Mouse (Mus musculus): Measurements from ENCODE around the gene Fcgr4. TPM values are rescaled to one million over a fixed set of nuclear protein-coding genes. Genes with fewer than 3 reads are reported as not detected.

Gene Fcgr4
- polyA plus RNA-seq, 1 experiment, result 1.5 TPM

- DNase-seq (ENCODE audit: low read depth), result no peak
Observed at GRCm38 (mm10) chr1:171011733-171012132, 7.0 kb upstream of the Fcgr4 start.

DNA sequence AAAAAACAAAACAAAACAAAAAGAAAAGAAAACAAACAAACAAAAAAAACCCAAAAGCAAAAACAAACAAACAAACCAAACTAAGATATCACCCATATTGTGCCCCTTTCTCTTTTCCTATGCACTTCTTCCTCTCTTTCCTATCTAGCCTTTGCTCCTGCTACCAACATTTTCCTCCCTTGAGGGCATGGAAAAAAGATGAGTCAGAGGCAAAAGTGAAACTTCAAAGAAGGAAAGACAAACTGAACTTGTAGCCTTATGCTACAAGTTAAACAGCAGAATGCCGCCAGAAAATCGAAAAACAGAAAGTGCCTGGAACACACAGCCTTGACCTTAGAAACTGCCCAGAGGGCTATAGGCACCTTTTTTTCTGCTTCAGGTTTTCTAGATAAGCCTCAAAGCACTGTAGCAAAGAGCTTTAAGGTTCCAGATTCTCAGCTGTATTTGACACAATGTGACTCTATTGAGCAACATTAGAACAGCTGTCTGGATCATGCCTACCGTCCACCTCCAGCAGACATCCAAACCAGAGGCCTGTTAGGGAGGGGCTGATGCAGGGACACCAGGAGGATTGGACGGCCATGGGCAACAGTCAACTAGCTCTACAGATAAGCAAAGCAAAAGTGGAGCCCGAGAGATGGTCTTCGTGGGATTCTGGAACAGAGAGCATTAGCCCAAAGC, 1.9 kb upstream of the Fcgr4 start:
- DNase-seq (ENCODE audit: low read depth), result no peak

DNA sequence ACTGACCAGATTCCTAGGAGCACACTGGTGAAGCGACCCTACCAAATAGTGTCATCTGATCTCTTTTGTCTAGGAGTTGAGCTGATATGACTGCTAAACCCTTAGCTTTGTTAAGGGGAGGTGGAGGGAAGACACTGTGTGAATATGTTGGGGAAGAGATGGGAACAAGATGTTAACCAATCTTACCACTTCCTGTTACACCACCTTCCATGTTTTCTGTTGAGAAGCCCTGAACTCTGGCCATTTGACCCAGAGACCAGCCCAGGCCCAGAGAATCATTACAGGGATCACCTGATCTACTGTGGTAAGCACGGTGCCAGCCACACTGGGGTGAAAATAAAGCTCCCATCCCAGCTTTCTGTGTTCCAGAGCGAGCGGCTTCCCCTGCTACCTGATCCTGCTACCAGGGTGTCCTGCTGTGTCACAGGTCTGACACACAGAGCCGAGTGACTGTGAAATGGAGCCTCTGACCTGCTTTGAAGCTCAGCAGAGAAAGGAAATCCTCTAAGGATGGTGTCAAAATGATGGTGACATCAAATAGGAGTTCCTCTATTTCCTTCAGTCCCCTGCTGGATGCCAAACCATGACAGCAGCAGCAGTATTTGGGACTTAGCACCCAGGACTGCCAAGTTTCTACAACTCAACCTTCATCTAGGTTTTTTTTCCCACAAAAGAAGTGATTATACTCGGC, 1.1 kb upstream of the Fcgr4 start:
- DNase-seq (ENCODE audit: low read depth), result no peak

- DNase-seq (ENCODE audit: low read depth), result no peak
Observed at GRCm38 (mm10) chr1:171019311-171019950, 711 bp downstream of the Fcgr4 start.

DNA sequence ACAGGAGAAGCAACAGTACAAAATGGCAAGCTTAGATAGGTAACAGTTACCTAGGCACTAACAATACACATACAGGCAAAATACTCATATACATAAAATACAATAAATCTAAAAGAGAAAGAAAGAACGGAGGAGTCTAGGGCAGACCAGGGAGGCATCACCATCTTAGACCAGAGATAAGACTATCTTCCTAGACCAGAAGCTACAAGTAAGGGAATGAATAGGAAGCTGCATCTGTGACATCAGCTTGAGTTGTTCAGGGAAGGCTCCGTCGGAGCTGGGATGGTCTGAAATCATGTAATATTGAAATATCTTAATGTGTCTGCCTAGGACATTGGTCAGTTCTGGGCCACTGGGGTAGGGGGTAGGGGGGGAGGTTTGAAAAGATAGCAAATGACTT, 13.0 kb downstream of the Fcgr4 start:
- DNase-seq (ENCODE audit: low read depth), result no peak

GRCm38 (mm10) chr1:171032691-171033090, 14.0 kb downstream of the Fcgr4 start:
- no peak for DNase-seq (ENCODE audit: low read depth)

DNA sequence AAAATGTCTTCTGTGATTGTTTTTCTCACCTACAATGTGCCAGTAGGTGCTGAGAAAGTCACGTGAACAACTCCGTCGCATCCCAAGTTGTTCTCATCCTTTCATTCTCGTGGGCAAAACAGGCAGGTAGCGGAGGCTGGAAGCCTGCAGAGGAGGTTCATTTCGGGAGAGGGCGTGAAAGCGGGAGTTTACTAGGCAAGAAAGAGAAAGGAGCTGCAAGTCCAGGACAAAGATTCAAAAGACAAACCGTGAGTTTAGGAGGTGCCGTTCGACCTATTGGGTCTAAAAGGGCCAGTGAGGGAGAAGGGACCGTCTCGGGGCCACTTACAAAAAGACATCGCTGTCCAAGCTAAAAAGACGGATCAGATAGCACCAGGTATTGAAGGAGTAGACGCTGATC, 14.5 kb downstream of the Fcgr4 start:
- no peak for DNase-seq (ENCODE audit: low read depth)

GRCm38 (mm10) chr1:171033756-171034155, 15.0 kb downstream of the Fcgr4 start:
- DNase-seq (ENCODE audit: low read depth), result no peak

DNA sequence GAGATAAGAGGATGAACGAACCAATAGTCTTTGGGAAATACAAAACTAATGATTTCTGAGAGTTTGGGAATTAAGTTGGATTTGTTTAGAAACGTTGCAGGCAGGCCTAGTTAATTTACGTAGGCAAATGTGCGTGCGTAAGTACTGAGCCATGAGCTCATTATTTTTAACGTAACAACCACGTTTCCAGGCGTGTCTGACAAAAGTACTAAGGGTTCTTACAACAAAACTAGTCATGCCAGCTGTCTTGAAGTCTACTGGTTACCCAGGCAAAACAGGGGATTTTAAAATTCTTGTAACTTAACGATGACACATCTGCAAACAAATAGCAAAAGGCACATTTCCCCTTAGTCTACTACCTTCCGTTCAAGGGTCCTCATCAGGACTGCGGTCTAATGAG, 15.5 kb downstream of the Fcgr4 start:
- DNase-seq (ENCODE audit: low read depth), result no peak

GRCm38 (mm10) chr1:171035611-171036010, 16.9 kb downstream of the Fcgr4 start:
- no peak for DNase-seq (ENCODE audit: low read depth)

DNA sequence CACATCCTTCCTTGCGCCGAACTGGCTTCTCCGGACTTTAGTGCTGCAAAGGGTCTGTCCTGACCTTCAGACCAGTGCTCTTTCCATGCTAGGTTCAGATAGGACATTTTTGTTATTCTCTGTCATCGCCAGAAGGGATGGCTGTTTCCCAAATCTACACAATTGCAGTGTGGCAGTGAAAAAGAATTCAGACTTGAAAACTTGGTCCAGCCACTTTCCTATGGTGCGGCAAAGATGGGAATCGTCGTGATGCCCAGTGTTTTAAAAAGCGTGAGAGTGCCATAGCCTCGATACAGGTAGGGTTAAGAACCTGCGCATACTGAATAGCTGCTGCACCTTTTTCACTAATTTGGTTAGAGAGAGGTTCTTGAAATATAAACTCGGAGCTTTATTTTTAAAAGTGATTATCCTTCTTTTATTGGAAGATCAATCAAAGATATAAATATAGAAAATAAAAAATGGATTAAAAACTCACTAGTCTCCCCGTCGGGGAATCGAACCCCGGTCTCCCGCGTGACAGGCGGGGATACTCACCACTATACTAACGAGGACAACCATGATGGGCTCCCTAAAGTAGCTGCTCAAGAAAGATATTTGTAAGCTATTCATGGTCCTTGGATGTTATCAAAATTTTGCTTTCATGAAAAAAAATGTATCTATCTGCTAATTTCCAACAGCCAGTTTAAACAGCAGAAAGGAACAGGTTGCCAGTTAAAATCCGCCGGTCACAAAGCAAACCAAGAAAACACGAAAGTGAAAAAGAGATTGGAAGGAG, 18.0 kb downstream of the Fcgr4 start:
- no peak for DNase-seq (ENCODE audit: low read depth)

- DNase-seq (ENCODE audit: low read depth), result no peak
Observed at GRCm38 (mm10) chr1:171037861-171038721, 19.4 kb downstream of the Fcgr4 start.

DNA sequence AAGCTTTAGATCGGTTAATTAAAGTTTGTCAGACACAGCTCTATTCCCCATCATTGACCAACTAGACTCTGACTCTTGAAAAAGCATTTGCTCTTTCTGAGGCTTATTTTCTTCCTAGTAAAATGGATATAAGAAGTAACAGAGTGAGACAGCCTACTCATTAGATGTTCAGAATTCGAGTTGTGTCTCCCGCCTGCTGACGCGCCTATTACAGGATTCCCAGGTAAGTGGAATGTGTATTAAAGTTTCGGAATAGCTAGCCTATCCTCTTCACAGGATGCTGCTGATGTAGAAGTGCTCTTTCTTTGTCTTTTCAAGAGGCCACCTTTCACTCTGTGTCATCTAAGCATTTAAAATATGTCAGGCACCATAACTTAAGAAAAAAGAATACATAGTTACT, 20.4 kb downstream of the Fcgr4 start:
- DNase-seq (ENCODE audit: low read depth), result no peak

DNA sequence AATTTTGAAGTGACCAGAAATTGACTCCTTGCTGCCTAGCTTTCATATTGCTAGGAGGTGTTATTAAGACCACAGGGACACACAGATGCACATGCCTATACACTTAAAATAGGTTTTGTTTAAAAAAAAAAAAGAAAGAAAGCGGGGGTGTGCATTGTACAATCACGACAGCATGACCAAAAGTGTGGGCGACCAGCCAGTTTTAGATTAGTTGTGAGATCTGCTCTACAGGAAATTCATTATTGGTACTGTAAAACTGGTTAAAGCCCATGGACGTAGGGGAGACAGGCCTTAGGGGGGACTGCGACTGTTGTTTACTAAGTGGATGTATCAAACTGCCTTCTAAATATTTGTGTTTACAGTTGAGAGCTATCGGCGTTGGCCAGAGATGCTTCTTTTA, 21.2 kb downstream of the Fcgr4 start:
- DNase-seq (ENCODE audit: low read depth), result no peak

DNA sequence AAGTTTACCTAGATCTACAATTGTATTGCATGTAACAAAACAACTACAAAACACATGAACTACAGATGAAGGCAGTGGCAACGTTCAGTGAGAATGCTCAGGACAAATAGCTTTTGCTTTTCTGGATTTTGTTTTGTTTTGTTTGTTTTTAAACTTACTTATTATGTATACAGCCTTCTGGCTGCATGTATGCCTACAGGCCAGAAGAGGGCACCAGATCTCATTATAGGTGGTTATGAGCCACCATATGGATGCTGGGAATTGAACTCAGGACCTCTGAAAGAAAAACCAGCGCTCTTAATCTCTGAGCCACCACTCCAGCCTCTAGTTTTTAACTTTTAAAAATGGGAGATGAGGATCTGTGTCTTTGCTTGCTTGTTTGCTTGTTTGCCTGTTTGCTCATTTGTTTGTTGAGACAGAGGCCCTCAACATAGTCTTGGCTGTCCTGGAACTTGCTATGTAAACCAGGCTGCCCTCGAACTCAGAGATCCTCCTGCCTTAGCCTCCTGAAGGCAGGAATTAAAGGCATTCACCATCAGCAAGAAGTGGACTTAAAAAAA, 25.0 kb downstream of the Fcgr4 start:
- DNase-seq (ENCODE audit: low read depth), result no peak

GRCm38 (mm10) chr1:171044365-171045078, 25.8 kb downstream of the Fcgr4 start:
- no peak for DNase-seq (ENCODE audit: low read depth)

GRCm38 (mm10) chr1:171045079-171045465, 26.4 kb downstream of the Fcgr4 start:
- no peak for DNase-seq (ENCODE audit: low read depth)

DNA sequence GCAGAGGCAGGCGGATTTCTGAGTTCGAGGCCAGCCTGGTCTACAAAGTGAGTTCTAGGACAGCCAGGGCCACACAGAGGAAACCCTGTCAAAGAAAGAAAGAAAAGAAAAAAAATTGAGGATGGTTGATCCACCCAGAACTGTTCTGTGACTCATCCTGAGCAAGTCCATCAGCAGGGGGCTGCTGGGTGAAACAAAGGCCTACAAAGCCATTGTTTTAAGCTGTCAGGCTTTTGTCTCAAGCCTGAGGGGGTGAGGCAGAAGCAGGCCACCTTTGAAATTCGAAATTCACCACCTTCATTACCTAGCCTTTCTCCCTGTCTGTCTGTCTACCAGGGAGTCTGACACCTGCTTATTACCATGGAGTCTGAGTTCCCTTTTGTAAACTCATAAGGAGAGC, 27.8 kb downstream of the Fcgr4 start:
- no peak for DNase-seq (ENCODE audit: low read depth)

DNA sequence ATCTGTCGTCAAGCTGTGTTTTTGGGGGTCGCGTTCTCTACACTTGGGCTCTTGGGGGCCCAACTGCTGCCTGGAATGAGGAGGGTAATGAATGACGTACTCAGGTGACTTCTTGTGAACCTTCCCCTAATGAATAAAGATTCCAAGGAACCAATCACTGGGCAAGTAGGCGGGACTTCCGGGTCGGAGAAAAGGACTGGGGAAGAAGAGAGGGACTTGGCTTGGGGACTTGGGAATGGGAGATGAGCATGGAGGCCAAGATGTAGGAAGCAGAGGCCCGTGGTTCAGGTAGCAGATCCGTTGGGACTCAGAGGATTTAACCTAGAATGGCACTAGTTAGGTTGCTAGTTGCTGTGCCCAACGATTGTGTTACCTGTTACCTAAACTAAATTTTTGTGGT, 30.5 kb downstream of the Fcgr4 start:
- DNase-seq (ENCODE audit: low read depth), result no peak

DNA sequence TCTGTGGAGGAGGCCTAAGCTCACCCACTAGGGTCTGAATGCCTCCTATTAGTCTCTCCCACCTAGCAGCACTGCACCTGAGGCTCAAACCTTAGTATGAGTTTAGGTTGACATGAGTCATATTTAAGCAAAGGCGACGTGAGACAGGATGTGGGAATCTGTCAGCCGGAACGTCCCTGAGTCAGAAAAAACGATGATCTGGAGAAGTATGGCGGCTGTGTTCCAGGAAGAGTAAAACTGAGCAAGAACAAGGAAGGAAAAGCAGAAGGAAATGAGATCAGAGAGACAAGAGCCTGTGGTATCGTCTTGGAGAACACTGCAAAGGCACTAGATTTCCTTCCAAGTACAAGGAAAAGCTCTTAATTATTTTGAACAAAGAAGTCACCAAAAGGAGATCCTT, 32.1 kb downstream of the Fcgr4 start:
- no peak for DNase-seq (ENCODE audit: low read depth)
